Mouse (Mus musculus) spleen, adult 2 months (tissue): Measurements from ENCODE around the gene Wdr75.

Experiments
- CTCF ChIP-seq: fragments of 200-500 bp; IDR thresholded peaks from 2 replicates; pipeline ENCODE4 v1.5.1; 2011; ENCODE audit warnings: mild to moderate bottlenecking, inconsistent platforms; ENCODE audit not compliant: insufficient read depth, insufficient read length, insufficient replicate concordance; ENCODE audit errors: extremely low read depth
- POLR2A ChIP-seq: fragments of 200-500 bp; IDR thresholded peaks from 2 replicates; pipeline ENCODE4 v1.6.1; 2011; ENCODE audit warnings: low read depth, low read length, inconsistent platforms

DNA sequence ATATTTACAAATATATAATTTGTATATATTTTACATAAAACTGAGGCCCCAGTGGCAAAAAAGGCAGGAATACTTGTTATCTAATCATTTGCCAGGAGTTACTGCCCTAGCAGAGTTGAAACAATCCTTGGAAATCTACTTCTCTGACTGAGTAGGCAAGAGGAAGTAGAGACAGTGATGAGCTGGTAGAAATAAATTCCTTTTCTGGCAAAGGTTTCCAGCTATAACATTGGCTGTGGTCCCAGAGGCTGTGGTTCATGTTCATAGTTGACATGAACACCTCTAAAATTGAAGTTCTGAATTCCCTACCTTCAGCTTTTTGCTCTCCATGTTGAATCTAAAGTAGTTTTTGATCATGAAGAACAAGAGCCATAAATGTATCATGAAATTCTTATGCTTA lies 43.3 kb downstream of the Wdr75 start:
- no peak for TF ChIP-seq CTCF
- TF ChIP-seq POLR2A = no peak
